Mouse (Mus musculus) liver (tissue): ENCODE data around the gene Chrm1.
A peak's percentile ranks its signal among the peaks of the same experiment; 100 is the strongest.
"Not testable (repeated sequence)": the region's sequence is repeated elsewhere in the genome, so short reads cannot be mapped to it uniquely, and the experiment has no call there.

Source experiments
- DNase-seq: peaks from one replicate; pipeline ENCODE4 v3.0.0-alpha.2; 2020; ENCODE audit warnings: mixed read lengths

Chrm1 gene

GRCm38 (mm10) chr19:8719037-8719436 is 55.4 kb downstream of the Chrm1 start:
- peak; percentile 26 for DNase-seq

DNA sequence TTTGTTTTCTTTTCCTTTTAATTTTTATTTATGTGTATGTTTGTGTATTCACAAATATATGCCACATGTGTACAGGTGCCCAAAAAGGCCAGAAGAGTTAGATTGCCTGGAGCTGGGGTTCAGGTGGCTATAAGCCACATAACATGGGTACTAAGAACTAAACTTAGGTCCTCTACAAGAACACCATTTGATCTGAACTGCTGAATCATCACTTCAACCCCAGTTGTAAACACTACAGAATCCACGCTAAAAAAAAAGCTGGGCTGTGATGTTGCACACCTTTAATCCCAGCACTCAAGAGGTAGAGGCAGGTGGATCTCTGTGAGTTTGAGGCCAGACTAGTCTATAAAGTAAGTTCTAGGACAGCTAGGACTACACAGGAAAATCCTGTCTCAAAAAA is 57.8 kb downstream of the Chrm1 start:
- DNase-seq, result no peak

GRCm38 (mm10) chr19:8722021-8722420 is 58.4 kb downstream of the Chrm1 start:
- peak; percentile 16 for DNase-seq

DNA sequence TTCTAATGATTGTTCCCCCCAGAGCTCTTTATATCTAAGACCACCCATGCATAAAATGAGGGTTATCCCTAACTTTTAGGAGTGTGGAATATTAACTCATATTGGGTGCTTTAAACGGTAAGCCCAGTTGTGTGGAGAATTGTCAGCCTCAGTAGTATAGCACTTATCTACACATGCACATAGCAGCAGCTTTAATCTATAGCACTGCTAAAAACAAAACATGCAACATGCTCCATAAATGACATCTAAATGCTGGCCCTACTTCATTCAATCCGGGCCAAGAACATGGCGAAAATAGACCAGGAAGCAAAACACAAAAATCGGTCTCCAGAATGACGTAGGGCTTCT is 58.9 kb downstream of the Chrm1 start:
- no peak for DNase-seq

DNA sequence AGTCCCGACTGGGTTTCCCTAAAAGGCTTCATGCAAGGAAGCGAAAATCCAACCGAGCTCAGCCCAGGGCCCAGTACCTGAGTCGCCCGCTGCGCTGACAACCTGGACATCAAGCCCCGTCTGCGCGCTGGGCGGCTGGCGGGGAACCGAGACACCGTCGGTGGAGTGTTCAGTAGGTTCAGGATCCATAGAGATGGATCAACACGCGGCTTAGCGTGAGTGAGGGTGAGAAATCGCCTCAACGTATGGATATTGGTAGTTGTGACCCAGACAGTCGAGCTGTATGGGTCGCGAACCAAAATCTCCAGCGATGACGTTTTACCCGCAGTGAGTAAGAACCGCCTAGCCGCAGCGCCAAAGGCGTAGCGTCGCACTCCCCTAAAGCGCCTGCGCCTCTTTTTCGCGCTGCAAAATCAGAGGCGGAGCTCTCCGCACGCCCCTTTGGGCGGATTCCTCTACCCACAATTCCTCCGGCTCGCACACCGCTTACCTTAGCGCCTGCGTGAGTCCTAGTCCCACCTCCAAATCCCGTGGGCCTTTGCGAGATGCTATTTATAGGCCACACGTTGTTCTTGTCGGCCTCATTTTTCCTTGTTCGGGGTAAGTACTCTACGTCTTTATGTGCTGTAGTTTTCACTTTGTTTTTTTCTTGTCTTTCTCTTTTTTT is 59.5 kb downstream of the Chrm1 start, which contains the start of gene Slc3a2:
Slc3a2 (minus strand) TSS at position 463 of the 667 bp plus-strand sequence.
- DNase-seq, result peak; percentile 98

DNA sequence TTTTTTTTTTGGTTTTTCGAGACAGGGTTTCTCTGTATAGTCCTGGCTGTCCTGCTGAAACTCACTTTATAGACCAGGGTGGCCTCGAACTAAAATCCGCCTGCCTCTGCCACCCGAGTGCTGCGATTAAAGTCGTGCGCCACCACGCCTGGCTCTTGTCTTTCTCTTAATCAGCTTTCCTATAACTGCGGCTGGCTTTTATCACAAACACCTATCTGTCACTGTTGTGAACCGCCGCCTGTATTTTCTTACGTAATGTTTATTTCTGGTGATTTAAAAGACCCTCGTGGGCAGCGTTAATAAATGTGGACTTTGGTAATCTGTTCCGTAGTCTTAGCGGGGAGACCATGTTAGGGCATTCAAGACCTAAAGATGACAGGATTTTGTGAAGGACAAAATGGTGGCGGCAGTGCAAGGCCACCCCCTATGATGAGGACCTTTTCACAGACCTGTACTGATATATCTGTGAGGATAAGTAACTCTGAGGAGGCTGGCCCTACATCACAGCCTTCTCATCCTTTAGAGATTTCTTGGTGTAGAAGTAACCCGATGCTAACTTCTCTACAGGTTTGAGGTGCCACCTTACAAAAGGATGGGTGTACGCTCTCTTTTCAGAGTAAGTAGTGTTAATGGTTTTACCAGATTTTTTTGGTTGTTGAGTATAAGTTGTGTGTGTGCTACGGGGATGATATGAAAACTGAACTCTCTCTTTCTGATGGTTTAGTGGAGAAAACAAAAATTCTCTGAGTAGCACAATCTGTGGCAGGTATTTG is 60.2 kb downstream of the Chrm1 start:
- DNase-seq, result peak; percentile 20

DNA sequence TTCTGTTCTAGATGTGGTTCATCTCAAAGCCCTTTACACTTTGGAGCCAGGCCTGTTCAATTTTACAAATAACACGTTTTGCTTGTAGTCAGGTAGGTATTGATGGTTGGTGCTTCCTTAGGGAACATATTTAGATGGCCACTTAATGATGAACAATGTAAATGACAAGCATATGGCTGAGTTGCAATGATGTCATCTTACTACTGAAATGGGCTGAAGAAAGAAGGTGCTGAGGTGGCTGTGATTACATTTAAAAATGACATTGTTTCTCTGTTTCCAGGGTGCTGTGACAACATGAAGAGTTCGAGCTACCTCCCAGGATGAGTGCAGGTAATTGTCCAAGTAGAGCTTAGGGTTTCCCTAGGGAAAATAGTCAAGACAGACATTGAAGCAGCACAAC is 60.8 kb downstream of the Chrm1 start:
- DNase-seq, result no peak

DNA sequence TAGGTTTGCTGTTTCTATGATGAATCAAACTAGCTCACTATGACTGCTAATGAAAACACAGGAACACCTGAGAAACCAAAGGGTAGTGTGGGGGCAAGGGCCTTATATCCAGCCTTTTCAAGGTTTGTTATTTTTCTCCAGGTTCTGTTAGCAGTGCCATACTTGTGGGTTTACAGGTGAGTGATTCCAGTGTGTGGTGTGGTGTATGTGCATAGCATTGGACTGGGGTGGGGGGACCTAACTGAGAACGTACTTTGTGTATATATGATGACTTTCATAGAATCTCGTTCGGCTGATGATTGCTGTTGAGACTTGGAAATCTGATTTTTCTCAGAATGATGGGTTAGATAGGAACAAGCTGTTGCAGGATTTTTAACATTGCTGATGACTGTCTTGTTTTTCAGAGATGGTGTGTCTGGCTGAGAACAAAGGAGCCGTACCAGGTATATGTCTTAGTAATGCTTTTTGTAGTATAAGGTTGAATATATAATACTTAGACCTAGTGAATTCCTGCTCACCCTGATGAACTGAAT is 61.6 kb downstream of the Chrm1 start:
- DNase-seq, result no peak

DNA sequence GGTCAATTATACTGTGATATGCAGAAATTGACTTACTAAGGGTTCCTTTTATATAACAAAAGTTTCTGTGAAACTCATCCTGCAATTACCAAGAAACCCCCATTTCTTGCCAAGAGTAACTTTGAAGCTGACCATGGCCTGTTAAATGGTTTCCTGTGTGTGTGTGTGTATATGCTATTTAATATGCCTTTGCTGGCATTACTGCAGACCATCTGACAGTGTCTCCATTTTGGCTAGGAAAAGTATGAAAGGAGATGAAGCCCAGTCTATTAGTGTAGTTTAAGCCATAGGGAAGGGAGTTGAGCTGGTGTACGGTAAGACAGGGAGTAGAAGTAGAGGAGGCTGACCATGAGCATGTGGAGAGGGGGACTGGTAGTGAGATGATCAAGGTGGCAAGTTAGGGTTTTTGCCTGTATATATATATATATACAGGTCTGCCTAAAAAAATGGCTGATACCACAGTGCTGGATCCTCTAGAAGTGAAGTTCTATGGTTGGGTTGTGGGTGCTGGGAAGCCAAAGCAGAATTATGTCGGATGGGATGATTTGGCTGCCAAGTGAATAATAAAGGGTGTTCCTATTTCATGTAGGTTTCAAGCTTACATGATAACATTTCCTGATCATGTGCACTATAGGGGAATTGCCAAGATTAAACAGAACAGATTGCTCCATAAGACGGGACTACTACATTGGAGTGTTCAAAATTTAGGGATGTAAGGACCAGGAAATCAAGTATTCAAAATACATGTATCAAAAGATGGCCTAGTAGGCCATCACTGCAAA is 63.2 kb downstream of the Chrm1 start:
- no peak for DNase-seq

GRCm38 (mm10) chr19:8727495-8728114 is 64.0 kb downstream of the Chrm1 start:
- no peak for DNase-seq

- not testable (repeated sequence) for DNase-seq
These were observed 64.9 kb downstream of the Chrm1 start for GRCm38 (mm10) chr19:8728335-8729099.
